Mouse (Mus musculus) spleen, adult 2 months (tissue): ENCODE measurements at regions not wholly inside any gene's neighbourhood (a gene's known extent, or its start where the extent isn't known, plus 50 kb on each side); places are given as distances from the start of the nearest gene placed in this dataset.

Experiments used
- CTCF ChIP-seq: fragments of 200-500 bp; IDR thresholded peaks from 2 replicates; pipeline ENCODE4 v1.5.1; 2011; ENCODE audit warnings: mild to moderate bottlenecking, inconsistent platforms; ENCODE audit not compliant: insufficient read depth, insufficient read length, insufficient replicate concordance; ENCODE audit errors: extremely low read depth
- POLR2A ChIP-seq: fragments of 200-500 bp; IDR thresholded peaks from 2 replicates; pipeline ENCODE4 v1.6.1; 2011; ENCODE audit warnings: low read depth, low read length, inconsistent platforms

DNA sequence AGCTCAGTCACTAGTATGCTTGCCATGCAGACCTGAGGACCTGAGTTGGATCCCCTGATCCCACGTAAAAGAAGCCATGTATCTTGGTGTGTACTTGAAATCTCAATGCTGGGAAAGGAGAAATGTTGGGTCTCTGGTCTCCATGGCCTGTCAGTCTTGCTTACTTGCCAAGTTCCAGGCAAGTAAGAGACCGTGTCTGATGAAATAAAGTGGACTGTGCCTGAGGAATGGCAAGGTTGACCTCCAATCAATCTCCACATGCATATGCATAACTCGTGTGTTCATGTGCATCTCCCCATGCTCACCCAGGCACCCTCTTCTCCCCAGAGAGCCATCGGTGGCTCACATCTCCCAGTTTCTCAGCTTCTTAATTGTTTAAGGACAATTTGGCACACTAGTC is 355.2 kb upstream of the Mki67 start:
- TF ChIP-seq CTCF: no peak
- no peak for TF ChIP-seq POLR2A
